Mouse (Mus musculus): Measurements from ENCODE around the gene St3gal2.

DNA sequence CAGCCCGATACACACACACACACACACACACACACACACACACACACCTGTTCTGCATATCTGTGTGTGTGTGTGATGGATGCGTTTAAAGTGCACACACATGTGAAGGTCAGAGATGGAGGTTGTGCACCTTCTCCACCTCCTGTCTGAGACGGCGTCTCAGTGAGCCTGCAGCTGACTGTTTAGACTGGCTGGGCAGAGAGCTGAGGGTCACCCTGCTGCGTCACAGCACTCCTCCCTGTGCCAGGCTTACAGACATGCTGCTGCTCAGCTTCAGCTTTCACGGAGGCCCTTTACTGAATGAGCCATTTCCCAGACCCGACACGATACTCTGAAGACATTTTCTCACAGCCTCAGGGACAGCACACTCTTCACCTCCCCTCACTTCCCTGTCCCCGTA, 70.3 kb downstream of the St3gal2 start:
- TF ChIP-seq POLR2A (IDR thresholded peaks at IDR 0.05; ENCODE audit: control insufficient read depth, low read depth, low read length) (no peak), CTCF (IDR thresholded peaks at IDR 0.05; ENCODE audit: control insufficient read depth, insufficient read depth, insufficient replicate concordance, low read depth, low read length) (no peak)
